Mouse (Mus musculus) stomach, postnatal 0 days (tissue): ENCODE results near the gene Stx7. TPM values are rescaled to one million over a fixed set of nuclear protein-coding genes. Genes with fewer than 3 reads are reported as not detected.
A peak's percentile ranks its signal among the peaks of the same experiment; 100 is the strongest.

Experiments used
- ATAC-seq: fragments of 200-750 bp; cut with Nextera tagmentation; 2 replicates; pipeline ENCODE4 v1.8.0; 2017; ENCODE audit not compliant: low FRiP score, low TSS enrichment
- DNase-seq: peaks from one replicate; pipeline ENCODE4 v3.0.0-alpha.2; 2016; ENCODE audit warnings: low spot score
- H3K27ac ChIP-seq: fragments of 300-500 bp; sonication (generic); replicated peaks from 2 replicates; pipeline ENCODE4 v1.5.1; 2014; ENCODE audit warnings: mild to moderate bottlenecking, control low read depth
- H3K27me3 ChIP-seq: fragments of 300-500 bp; sonication (generic); 2 replicates; pipeline ENCODE4 v1.6.1; 2014; ENCODE audit warnings: low read length; ENCODE audit not compliant: control insufficient read depth, insufficient read depth
- H3K36me3 ChIP-seq: fragments of 300-500 bp; sonication (generic); 2 replicates; pipeline ENCODE4 v1.6.1; 2014; ENCODE audit warnings: low read length, mixed read lengths; ENCODE audit not compliant: control insufficient read depth, insufficient read depth
- H3K4me1 ChIP-seq: fragments of 300-500 bp; sonication (generic); replicated peaks from 2 replicates; pipeline ENCODE4 v1.6.1; 2014; ENCODE audit warnings: antibody characterized with exemption; ENCODE audit not compliant: control insufficient read depth, insufficient read depth
- H3K4me2 ChIP-seq: fragments of 300-500 bp; sonication (generic); replicated peaks from 2 replicates; pipeline ENCODE4 v1.6.1; 2014; ENCODE audit warnings: low read depth, mild to moderate bottlenecking, control low read depth, moderate library complexity
- H3K4me3 ChIP-seq: fragments of 300-500 bp; sonication (generic); 2 replicates; pipeline ENCODE4 v1.5.1; 2014; ENCODE audit warnings: low read depth, low read length, control low read depth
- H3K9ac ChIP-seq: fragments of 300-500 bp; sonication (generic); 2 replicates; pipeline ENCODE4 v1.6.1; 2014; ENCODE audit warnings: mild to moderate bottlenecking, low read length, control low read depth, mixed read lengths
- H3K9me3 ChIP-seq: fragments of 300-500 bp; sonication (generic); 2 replicates; pipeline ENCODE4 v1.6.1; 2016; ENCODE audit warnings: low read length; ENCODE audit not compliant: control insufficient read depth
- CTCF ChIP-seq: IDR thresholded peaks from 2 replicates; pipeline ENCODE4 v1.5.1; 2016; ENCODE audit warnings: antibody characterized with exemption, low read depth, mild to moderate bottlenecking, moderate library complexity
- EP300 ChIP-seq: optimal IDR thresholded peaks from 2 replicates; pipeline ENCODE3; 2016; ENCODE audit warnings: antibody characterized with exemption
- WGBS: fragments of 180-500 bp; shearing (Covaris S2); extraction: QIAGEN DNeasy Blood & Tissue Kit; methylation state at CpG from one replicate; pipeline ENCODE4 v1.1.7; 2014; 5-methylcytosine and 5-hydroxymethylcytosine counted together
- polyA plus RNA-seq: library from polyadenylated mRNA; unstranded; fragments of >200 nt; fragmentation: Nextera tagmentation; extraction: Ambion mirVana; gene quantifications from 2 replicates; pipeline ENCODE4 v1.2.1, GENCODE M21; 2015

The Stx7 gene
- polyA plus RNA-seq, 1 experiment from 2014 or later = 82.1 TPM

DNA sequence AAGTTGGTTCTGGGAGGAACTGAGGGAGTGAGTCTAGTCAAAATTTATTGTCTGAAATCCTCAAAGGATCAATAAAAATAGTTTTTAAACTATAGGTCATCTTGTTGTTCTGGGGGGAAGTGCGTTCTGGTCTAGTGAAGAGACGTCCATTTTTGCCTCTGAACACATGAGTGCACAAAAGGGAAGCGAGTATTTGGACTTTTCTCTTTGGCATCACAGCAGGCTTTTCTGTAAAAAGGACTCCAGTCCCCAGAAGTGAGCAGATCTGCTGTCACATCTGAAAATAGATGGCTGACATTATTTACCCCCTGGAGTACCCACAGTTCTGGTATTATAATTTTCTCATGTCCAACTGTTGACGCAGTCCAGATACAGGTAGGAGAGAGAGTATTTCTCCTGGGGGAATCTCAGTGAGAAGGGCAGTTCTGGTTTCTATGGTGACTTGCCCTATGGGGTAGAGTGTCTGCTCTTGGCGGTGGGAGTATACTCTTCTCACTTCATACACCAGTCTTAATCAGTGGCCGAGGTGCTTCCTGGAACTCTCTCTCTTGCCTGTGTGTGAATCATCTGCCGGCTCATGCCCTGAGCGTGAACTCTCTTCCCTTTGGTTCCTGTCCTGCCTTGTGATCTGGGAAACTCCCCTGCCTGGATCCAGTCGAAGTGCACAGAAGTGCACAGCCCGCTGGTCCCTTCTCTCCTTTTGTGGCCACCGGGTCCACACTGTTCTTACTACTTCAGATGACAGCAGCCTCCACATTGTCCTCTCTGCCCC, 15.2 kb downstream of the Stx7 start:
- Histone ChIP-seq H3K27ac (peak overlapping the region; percentile 45; the same call in 1 of the 2 replicates), H3K9ac (no peak overlapping the region), H3K27me3 (no peaks in the 10 kb centered on the region), H3K4me2 (no peak overlapping the region), H3K4me3 (no peak overlapping the region), H3K4me1 (peaks cover 3% of the 10 kb centered on the region), H3K36me3 (no peaks in the 10 kb centered on the region), H3K9me3 (no peaks in the 10 kb centered on the region)
- TF ChIP-seq EP300 = no peak
- peak; percentile 91 for ATAC-seq
- WGBS = 39% methylated on average over 11 of the region's 11 CpGs
- peak; percentile 67 for DNase-seq

DNA sequence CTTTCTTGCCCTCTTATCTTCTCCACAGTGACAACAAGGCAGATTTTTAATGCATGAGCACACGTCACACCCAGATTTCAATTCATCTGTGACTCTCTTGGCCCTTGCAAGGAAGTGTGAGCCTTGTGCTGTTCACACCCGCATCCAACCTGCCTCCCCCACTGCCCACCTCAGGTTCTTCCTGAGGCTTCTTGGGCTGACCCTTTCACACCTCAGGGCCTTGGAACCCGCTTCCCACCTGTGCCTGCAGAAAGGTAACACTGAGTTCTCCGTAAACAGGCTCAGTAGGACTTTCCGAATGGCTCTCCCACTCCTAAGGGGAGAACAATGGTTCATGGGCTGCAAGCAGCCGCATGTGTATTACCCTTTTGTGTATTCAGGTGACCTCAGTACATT, 15.8 kb downstream of the Stx7 start:
- Histone ChIP-seq H3K27me3 (no peaks in the 10 kb centered on the region), H3K27ac (peak overlapping the region; percentile 45; the same call in 1 of the 2 replicates), H3K4me2 (no peak overlapping the region), H3K9ac (0 out of 2 replicates have a peak overlapping the region, but pooled peaks have one; percentile 27), H3K36me3 (no peaks in the 10 kb centered on the region), H3K4me3 (no peak overlapping the region), H3K9me3 (no peaks in the 10 kb centered on the region), H3K4me1 (peaks cover 3% of the 10 kb centered on the region)
- TF ChIP-seq EP300 = no peak
- no peak for TF ChIP-seq CTCF
- 60% methylated on average over 6 of the region's 6 CpGs for WGBS
- DNase-seq (no peak), ATAC-seq (peak; percentile 38; the same call in 1 of the 2 replicates)

DNA sequence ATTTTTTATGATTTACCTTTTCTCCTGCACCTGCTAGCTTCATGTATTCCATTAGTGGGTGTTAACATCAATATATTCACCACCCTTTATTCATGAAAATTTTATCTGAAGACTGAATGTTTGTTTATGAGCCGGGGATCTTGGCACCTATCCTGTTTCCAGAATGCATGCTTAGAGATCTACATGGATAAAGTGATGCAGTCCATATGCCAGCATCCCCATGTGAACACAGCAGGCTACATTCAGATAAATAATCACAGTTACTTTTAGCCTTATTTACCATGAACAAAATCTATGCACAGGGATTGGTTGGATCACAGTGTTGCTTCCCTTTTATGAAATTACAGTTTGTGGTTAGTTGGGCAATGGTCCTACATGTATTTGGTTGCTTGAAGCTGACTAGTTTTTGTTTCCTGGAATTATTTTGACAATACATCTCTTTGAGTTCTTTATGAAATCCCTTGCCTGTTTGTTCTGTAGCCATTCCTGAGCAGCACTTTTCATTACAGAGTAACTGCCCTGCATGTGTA, 16.5 kb downstream of the Stx7 start:
- Histone ChIP-seq H3K9me3 (no peaks in the 10 kb centered on the region), H3K9ac (no peak overlapping the region), H3K4me1 (peaks cover 3% of the 10 kb centered on the region), H3K4me3 (no peak overlapping the region), H3K4me2 (no peak overlapping the region), H3K27ac (no peak overlapping the region), H3K27me3 (no peaks in the 10 kb centered on the region), H3K36me3 (no peaks in the 10 kb centered on the region)
- TF ChIP-seq EP300 = no peak
- no peak for TF ChIP-seq CTCF
- ATAC-seq (no peak), DNase-seq (no peak)
- WGBS = 20% methylated on average over 1 of the region's 1 CpGs

DNA sequence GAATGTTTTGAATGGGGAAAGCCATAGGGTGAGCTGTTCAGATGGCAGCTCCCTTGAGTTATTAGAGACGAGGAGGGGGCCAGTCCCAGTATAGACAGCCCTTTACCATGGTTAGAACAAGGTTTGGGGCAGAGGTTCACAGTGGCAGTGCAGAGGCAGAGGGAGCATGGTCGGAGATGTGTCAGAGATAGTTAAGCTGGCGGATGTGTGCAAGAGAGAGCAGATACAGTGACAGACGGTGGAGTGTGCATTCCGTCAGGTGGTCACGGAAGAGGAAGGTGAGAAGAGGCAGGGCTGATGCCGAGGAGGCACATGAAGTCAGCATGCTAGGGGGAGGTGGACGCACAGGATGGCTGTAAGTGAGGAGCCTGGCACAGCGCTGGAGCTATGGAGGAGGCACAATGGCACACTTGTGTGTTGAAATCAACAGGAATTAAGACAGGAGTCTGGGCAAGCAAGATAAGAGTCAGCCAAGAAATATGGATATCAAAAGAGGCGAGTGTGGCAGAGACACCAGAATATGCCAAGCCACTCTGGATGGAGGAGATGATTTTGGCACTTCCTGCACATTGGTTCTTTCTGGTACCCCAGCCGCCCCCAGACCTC, 19.0 kb downstream of the Stx7 start:
- Histone ChIP-seq H3K9ac (no peak overlapping the region), H3K4me1 (peaks cover 3% of the 10 kb centered on the region), H3K4me2 (no peak overlapping the region), H3K27me3 (no peaks in the 10 kb centered on the region), H3K4me3 (no peak overlapping the region), H3K36me3 (no peaks in the 10 kb centered on the region), H3K27ac (no peak overlapping the region), H3K9me3 (no peaks in the 10 kb centered on the region)
- ATAC-seq (no peak), DNase-seq (no peak)
- WGBS = 74% methylated on average over 11 of the region's 11 CpGs
- TF ChIP-seq EP300 (no peak), CTCF (no peak)

DNA sequence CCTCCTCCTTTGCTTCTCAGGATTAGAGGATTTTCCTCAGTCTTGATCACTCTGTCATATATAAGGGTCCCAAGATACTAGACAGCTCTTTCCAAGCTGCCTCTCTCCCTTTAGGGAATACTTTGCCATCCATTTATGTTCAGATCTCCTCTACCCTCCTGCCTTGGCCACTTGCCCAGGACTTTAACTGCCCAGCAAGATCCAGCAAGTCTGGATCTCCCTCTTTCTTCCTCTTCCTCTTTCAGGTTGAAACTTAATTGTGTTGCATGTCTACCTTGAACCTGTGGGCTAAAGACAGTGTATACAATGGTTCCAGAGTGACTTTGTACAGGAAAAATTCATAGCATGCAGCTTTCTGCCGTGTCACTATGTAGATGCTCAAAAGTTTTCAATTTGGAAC, 19.8 kb downstream of the Stx7 start:
- no peak overlapping the region for H3K4me2 ChIP-seq
- H3K9ac ChIP-seq = no peak overlapping the region
- DNase-seq (no peak), ATAC-seq (no peak)
- H3K27me3 ChIP-seq = no peaks in the 10 kb centered on the region
- no peaks in the 10 kb centered on the region for H3K9me3 ChIP-seq
- no peaks in the 10 kb centered on the region for H3K36me3 ChIP-seq
- 59% methylated on average over 1 of the region's 1 CpGs for WGBS
- no peak overlapping the region for H3K4me3 ChIP-seq
- H3K4me1 ChIP-seq = peaks cover 3% of the 10 kb centered on the region
- TF ChIP-seq CTCF (no peak), EP300 (no peak)
- H3K27ac ChIP-seq = no peak overlapping the region

DNA sequence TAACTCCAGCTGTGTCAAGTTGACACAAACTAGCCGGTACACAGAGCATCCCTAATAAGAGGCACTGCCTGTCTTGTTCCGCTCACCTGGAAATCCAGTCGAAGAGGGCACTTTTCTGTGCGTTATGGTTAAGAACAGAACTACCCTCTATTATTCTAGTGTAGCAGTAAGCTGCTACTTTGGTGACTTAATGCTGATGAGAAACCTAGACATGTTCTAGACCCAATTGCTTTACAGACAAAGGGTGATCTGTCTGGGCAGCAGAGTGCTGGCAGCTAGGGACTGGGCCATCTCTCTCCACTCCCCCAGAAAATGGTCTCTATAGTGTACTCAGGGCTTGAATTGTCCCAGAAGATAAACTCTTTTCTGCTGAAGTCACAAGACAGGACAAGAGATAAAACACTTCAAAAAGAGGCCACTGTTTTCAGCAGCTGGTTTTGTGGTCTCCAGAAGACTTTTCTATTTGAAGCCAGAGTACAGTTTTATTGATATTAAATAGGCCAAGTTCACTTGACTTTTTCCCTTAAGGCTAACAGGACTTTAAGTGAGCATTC, 22.9 kb downstream of the Stx7 start:
- no peaks in the 10 kb centered on the region for H3K9me3 ChIP-seq
- 88% methylated on average over 4 of the region's 4 CpGs for WGBS
- no peaks in the 10 kb centered on the region for H3K27me3 ChIP-seq
- H3K27ac ChIP-seq = no peak overlapping the region
- no peak for ATAC-seq
- no peak overlapping the region for H3K4me2 ChIP-seq
- H3K36me3 ChIP-seq = no peaks in the 10 kb centered on the region
- H3K4me1 ChIP-seq = no peaks in the 10 kb centered on the region; the same call in none of the 2 replicates
- no peak overlapping the region for H3K4me3 ChIP-seq
- H3K9ac ChIP-seq = no peak overlapping the region
- TF ChIP-seq EP300 (no peak), CTCF (no peak)
- no peak for DNase-seq
